Mouse (Mus musculus) Patski (cell line): ENCODE results near the gene Mtcl1. TPM values are rescaled to one million over a fixed set of nuclear protein-coding genes. Genes with fewer than 3 reads are reported as not detected.

Source experiments
- ATAC-seq: fragments of 100-300 bp; one replicate; pipeline ENCODE4 v1.8.0; 2021
- CTCF ChIA-PET: fragments of 350-600 bp; sonication (Branson Sonifier 250); formaldehyde crosslinking; loops from one replicate; lab custom pipeline; 2022; ENCODE audit warnings: inconsistent platforms; lab: Charles Lee
- POLR2A ChIA-PET: fragments of 350-600 bp; sonication (Branson Sonifier 250); formaldehyde crosslinking; loops from one replicate; lab custom pipeline; 2022; ENCODE audit warnings: antibody characterized with exemption, inconsistent platforms; lab: Charles Lee
- DNase-seq: peaks from one replicate; pipeline ENCODE4 v3.0.0-alpha.2; 2011; ENCODE audit warnings: low read depth, low spot score
- H3K27me3 ChIP-seq: fragments of 371-371 bp; one replicate; pipeline ENCODE4 v1.5.1; 2021
- CTCF ChIP-seq: fragments of 100-300 bp; IDR thresholded peaks from one replicate; pipeline ENCODE4 v1.5.1; 2021
- in situ Hi-C: fragments of 300-500 bp; cut with MboI; formaldehyde crosslinking; loops from 3 replicates; pipeline ENCODE4 v1.11.1; 2018; ENCODE audit warnings: low pct_unique_long_range_greater_than_20kb, mixed read lengths
- polyA plus RNA-seq: library from polyadenylated mRNA; unstranded; gene quantifications from one replicate; pipeline ENCODE4 v1.2.3, GENCODE M21; 2021

Mtcl1 gene
- polyA plus RNA-seq, 1 experiment from 2014 or later, result 17.5 TPM

- in situ Hi-C loops, result loop anchor here (25.0 kb wide), 1 partner anchor 1622 kb away; no protein-coding TSS in a partner anchor
- ATAC-seq (no peak), DNase-seq (no peak)
- POLR2A ChIA-PET, result no interaction called here
- no peaks in the 10 kb centered on the region for H3K27me3 ChIP-seq
- CTCF ChIA-PET, result no interaction called here
- no peak for TF ChIP-seq CTCF
These were observed 84.3 kb downstream of the Mtcl1 start for GRCm38 (mm10) chr17:66365293-66365642.

GRCm38 (mm10) chr17:66364525-66365292 lies 84.8 kb downstream of the Mtcl1 start:
- POLR2A ChIA-PET, result no interaction called here
- CTCF ChIA-PET, result interaction anchor here (1.2 kb wide), 1 partner anchor 46 kb away, joined by 3 read pairs; no protein-coding TSS in a partner anchor
- TF ChIP-seq CTCF, result no peak
- in situ Hi-C loops, result loop anchor here (25.0 kb wide), 1 partner anchor 1623 kb away; no protein-coding TSS in a partner anchor
- ATAC-seq (no peak), DNase-seq (no peak)
- no peaks in the 10 kb centered on the region for H3K27me3 ChIP-seq

- no peak for TF ChIP-seq CTCF
- no peak for ATAC-seq
- POLR2A ChIA-PET, result no interaction called here
- no peak for DNase-seq
- in situ Hi-C loops, result loop anchor here (25.0 kb wide), 1 partner anchor 1623 kb away; no protein-coding TSS in a partner anchor
- CTCF ChIA-PET, result interaction anchor here (1.2 to 1.9 kb wide), 2 partner anchors 10 to 46 kb away, joined by 3 to 6 read pairs; no protein-coding TSS in a partner anchor
- H3K27me3 ChIP-seq, result no peaks in the 10 kb centered on the region
These were observed 85.6 kb downstream of the Mtcl1 start for GRCm38 (mm10) chr17:66363852-66364524.

- DNase-seq, result no peak
- in situ Hi-C loops, result loop anchor here (25.0 kb wide), 1 partner anchor 1625 kb away; no protein-coding TSS in a partner anchor
- no peak for ATAC-seq
- TF ChIP-seq CTCF, result no peak
- no peaks in the 10 kb centered on the region for H3K27me3 ChIP-seq
- ChIA-PET CTCF (interaction anchor here (0.9 to 1.9 kb wide), 2 partner anchors 9 to 92 kb away, joined by 3 to 6 read pairs; no protein-coding TSS in a partner anchor), POLR2A (no interaction called here)
These were observed 87.1 kb downstream of the Mtcl1 start for GRCm38 (mm10) chr17:66362287-66363016.

GRCm38 (mm10) chr17:66358026-66358978 lies 91.2 kb downstream of the Mtcl1 start:
- no peak for TF ChIP-seq CTCF
- peak; percentile 85 for ATAC-seq
- ChIA-PET CTCF (interaction anchor here (1.5 kb wide), 1 partner anchor 90 kb away, joined by 4 read pairs; no protein-coding TSS in a partner anchor), POLR2A (no interaction called here)
- DNase-seq, result no peak
- no peaks in the 10 kb centered on the region for H3K27me3 ChIP-seq
- in situ Hi-C loops, result loop anchor here (25.0 kb wide), 1 partner anchor 1629 kb away; no protein-coding TSS in a partner anchor

GRCm38 (mm10) chr17:66357171-66358025 lies 92.2 kb downstream of the Mtcl1 start:
- H3K27me3 ChIP-seq, result no peaks in the 10 kb centered on the region
- in situ Hi-C loops, result loop anchor here (25.0 kb wide), 1 partner anchor 1630 kb away; no protein-coding TSS in a partner anchor
- ChIA-PET POLR2A (no interaction called here), CTCF (interaction anchor here (1.5 kb wide), 1 partner anchor 91 kb away, joined by 4 read pairs; no protein-coding TSS in a partner anchor)
- ATAC-seq, result no peak
- no peak for DNase-seq
- no peak for TF ChIP-seq CTCF

GRCm38 (mm10) chr17:66353907-66354306 lies 95.6 kb downstream of the Mtcl1 start:
- no peak for TF ChIP-seq CTCF
- in situ Hi-C loops, result loop anchor here (5.0 to 25.0 kb wide), 2 partner anchors 93 to 1633 kb away; partner anchors contain the start of gene Mtcl1
- ChIA-PET CTCF (interaction anchor here (1.2 kb wide), 1 partner anchor 9 kb away, joined by 6 read pairs; no protein-coding TSS in a partner anchor), POLR2A (no interaction called here)
- H3K27me3 ChIP-seq, result no peaks in the 10 kb centered on the region
- ATAC-seq (no peak), DNase-seq (no peak)

- no peak for TF ChIP-seq CTCF
- in situ Hi-C loops, result loop anchor here (5.0 to 25.0 kb wide), 2 partner anchors 94 to 1634 kb away; partner anchors contain the start of gene Mtcl1
- CTCF ChIA-PET, result interaction anchor here (1.2 kb wide), 1 partner anchor 10 kb away, joined by 6 read pairs; no protein-coding TSS in a partner anchor
- ATAC-seq (peak; percentile 8), DNase-seq (no peak)
- no peaks in the 10 kb centered on the region for H3K27me3 ChIP-seq
- POLR2A ChIA-PET, result no interaction called here
These were observed 96.5 kb downstream of the Mtcl1 start for GRCm38 (mm10) chr17:66352847-66353643.
